Mouse (Mus musculus): ENCODE measurements around the gene Cpsf2. TPM values are rescaled to one million over a fixed set of nuclear protein-coding genes. Genes with fewer than 3 reads are reported as not detected.

Cpsf2 gene
- total RNA-seq (2012; rRNA removed) (32.7 and 38.1 TPM in 2 replicates), total RNA-seq (2014; rRNA removed) (42.0 and 45.5 TPM in 2 replicates), polyA plus RNA-seq (2012; ENCODE audit: insufficient read length, low read depth) (34.6 and 36.1 TPM in 2 replicates)

DNA sequence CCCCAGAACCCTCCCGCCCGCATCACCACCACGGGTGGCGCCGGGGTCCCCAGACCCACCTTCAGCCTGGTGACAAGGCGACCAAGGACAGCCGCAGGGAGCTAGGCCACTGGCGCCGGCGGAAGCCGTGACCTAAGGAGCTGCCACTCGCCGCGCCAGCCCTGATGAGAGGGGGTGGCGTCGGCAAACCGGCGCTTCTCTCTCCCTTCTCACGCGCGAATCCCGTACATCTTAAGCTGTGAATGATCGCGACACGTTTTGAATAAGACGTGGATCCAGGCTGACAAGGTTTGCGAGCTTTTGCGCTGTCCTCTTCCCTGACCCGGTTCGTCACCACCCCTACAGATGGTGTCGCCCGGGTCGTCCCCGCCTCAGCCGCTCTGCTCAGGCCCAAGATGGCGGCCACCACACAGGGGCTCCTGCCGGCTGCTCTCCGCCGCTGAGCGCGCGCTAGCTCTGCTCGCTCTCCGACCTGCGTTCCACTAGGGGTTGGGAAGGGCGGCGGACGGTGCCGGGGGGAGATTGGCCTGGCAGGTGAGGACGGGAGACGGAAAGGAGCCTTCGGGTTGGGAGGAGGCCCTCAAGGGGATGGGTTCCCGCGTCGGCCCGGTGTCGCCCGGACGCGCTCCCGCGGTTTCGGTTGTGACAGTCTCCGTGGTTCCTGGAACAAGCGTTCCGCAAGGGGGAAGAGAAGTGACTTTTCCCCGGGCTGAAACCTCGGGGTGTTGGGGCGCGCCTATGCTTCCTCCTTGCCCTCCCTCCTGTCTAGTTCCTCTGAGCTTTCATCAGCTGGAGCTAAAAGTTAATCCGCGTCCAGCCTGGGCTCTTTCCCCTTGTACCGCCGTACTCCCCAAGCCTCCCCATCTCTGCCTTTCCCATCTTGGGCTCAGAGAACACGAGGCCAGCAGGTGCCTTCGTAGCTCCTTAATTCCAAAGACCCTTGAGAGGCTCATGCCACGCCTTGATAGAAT lies at the start of gene Cpsf2:
Gene Cpsf2, plus strand, starts transcription at position 388 of the 971 bp plus-strand sequence.
- H3K9me3 ChIP-seq (replicated peaks; ENCODE audit: low read length), result no peaks in the 10 kb centered on the region
- no peaks in the 10 kb centered on the region for H3K27me3 ChIP-seq (replicated peaks)
- peak within 1 kb of the TSS; percentile 91 for H3K4me2 ChIP-seq (ENCODE audit: insufficient read depth, low read depth, poor library complexity, severe bottlenecking)
- peak within 1 kb of the TSS; percentile 90 for H3K9ac ChIP-seq (ENCODE audit: insufficient read depth, low read depth)
- in situ Hi-C loops (cut with MboI; ENCODE audit: low pct_ligation_motif_present, low pct_unique_long_range_greater_than_20kb, low sequenced_read_pairs), result no loop called here
- dilution Hi-C loops (cut with MboI; ENCODE audit: extremely low pct_ligation_motif_present, extremely low pct_unique_long_range_greater_than_20kb, low sequenced_read_pairs), result no loop called here
- H3K79me2 ChIP-seq (replicated peaks; ENCODE audit: control insufficient read depth, extremely low read depth, insufficient read depth, poor library complexity, severe bottlenecking), result peaks cover 69% of the 10 kb centered on the region
- peaks cover 10 to 65% of the 10 kb centered on the region in 2 experiments; a peak in 3 of 4 replicates for H3K4me1 ChIP-seq (ENCODE audit: control insufficient read depth in 1 of 2, insufficient read depth in 2 of 2)
- TF ChIP-seq E2F4 (IDR thresholded peaks at IDR 0.05; ENCODE audit: insufficient replicate concordance, low read depth, low read length), result no peak
- TF ChIP-seq JUN (IDR thresholded peaks at IDR 0.05; ENCODE audit: insufficient read depth, low read depth, low read length), result no peak
- peak; percentile 91 for TF ChIP-seq IRF4 (IDR thresholded peaks at IDR 0.05; ENCODE audit: low read depth, low read length)
- peak; percentile 54; the same call in 1 of the 2 replicates for TF ChIP-seq ELF1 (IDR thresholded peaks at IDR 0.05; ENCODE audit: low read depth, low read length)
- TF ChIP-seq MYC (IDR thresholded peaks at IDR 0.05; ENCODE audit: low read depth, low read length), result no peak
- peak; percentile 42; the same call in 1 of the 2 replicates for TF ChIP-seq MAZ (IDR thresholded peaks at IDR 0.05; ENCODE audit: low read depth, low read length)
- TF ChIP-seq ZMIZ1 (IDR thresholded peaks at IDR 0.05; ENCODE audit: low read depth, low read length), result peak; percentile 79; the same call in 1 of the 2 replicates
- peak; percentile 91 for TF ChIP-seq UBTF (IDR thresholded peaks at IDR 0.05; ENCODE audit: low read depth, low read length)
- TF ChIP-seq MAX (IDR thresholded peaks at IDR 0.05; ENCODE audit: low read length), result no peak
- TF ChIP-seq ETS1 (conservative IDR thresholded peaks at IDR 0.05; ENCODE audit: low read depth, low read length), result no peak
- TF ChIP-seq BHLHE40 (IDR thresholded peaks at IDR 0.05; ENCODE audit: low read depth, low read length), result no peak
- TF ChIP-seq NRF1 (IDR thresholded peaks at IDR 0.05; ENCODE audit: low read depth, low read length), result peak; percentile 43
- TF ChIP-seq HCFC1 (IDR thresholded peaks at IDR 0.05; ENCODE audit: low read depth, low read length), result peak; percentile 81
- TF ChIP-seq KAT2A (IDR thresholded peaks at IDR 0.05; ENCODE audit: insufficient replicate concordance, low read length), result peak; percentile 64; the same call in 1 of the 2 replicates
- TF ChIP-seq CHD1 (IDR thresholded peaks at IDR 0.05; ENCODE audit: low read depth, low read length), result peak; percentile 99
- no peak for TF ChIP-seq ZKSCAN1 (IDR thresholded peaks at IDR 0.05; ENCODE audit: borderline replicate concordance, low read depth, low read length)
- TF ChIP-seq SMC3 (IDR thresholded peaks at IDR 0.05; ENCODE audit: low read depth, low read length), result no peak
- TF ChIP-seq POLR2A (IDR thresholded peaks at IDR 0.05; ENCODE audit: low read depth, low read length), result peak; percentile 90
- no peak for TF ChIP-seq USF2 (conservative IDR thresholded peaks at IDR 0.05; ENCODE audit: low read depth, low read length)
- TF ChIP-seq MXI1 (IDR thresholded peaks at IDR 0.05; ENCODE audit: low read depth, low read length), result 0 out of 2 replicates have a peak, but pooled peaks have one; percentile 61
- no peak for TF ChIP-seq PAX5 (IDR thresholded peaks at IDR 0.05; ENCODE audit: low read length)
- TF ChIP-seq RAD21 (IDR thresholded peaks at IDR 0.05; ENCODE audit: low read depth, low read length), result no peak
- peak; percentile 88; the same call in 1 of the 2 replicates for TF ChIP-seq TBP (conservative IDR thresholded peaks at IDR 0.05; ENCODE audit: low read depth, low read length)
- TF ChIP-seq ZNF384 (IDR thresholded peaks at IDR 0.05; ENCODE audit: low read depth, low read length), result no peak
- no peak for TF ChIP-seq ZC3H11A (IDR thresholded peaks at IDR 0.05; ENCODE audit: low read depth, low read length)
- TF ChIP-seq RCOR1 (conservative IDR thresholded peaks at IDR 0.05; ENCODE audit: low read depth, low read length), result 0 out of 2 replicates have a peak, but pooled peaks have one; percentile 32
- peak; percentile 85 for TF ChIP-seq NELFE (IDR thresholded peaks at IDR 0.05; ENCODE audit: low read depth, low read length)
- TF ChIP-seq TCF12 (IDR thresholded peaks at IDR 0.05; ENCODE audit: low read depth, low read length), result peak; percentile 90
- TF ChIP-seq CHD2 (IDR thresholded peaks at IDR 0.05; ENCODE audit: low read length), result peak; percentile 31; the same call in 1 of the 2 replicates
- TF ChIP-seq CTCF (conservative IDR thresholded peaks at IDR 0.05 in 1 of 2, IDR thresholded peaks at IDR 0.05 in 1 of 2; ENCODE audit: low read depth in 2 of 2, low read length in 2 of 2), result no peak
- no peak for TF ChIP-seq POLR2AphosphoS2 (IDR thresholded peaks at IDR 0.05; ENCODE audit: low read depth, low read length)
- TF ChIP-seq MEF2A (IDR thresholded peaks at IDR 0.05; ENCODE audit: borderline replicate concordance, low read depth, low read length), result peak; percentile 37; the same call in 1 of the 2 replicates
- TF ChIP-seq SIN3A (IDR thresholded peaks at IDR 0.05; ENCODE audit: low read length), result peak; percentile 88
- DNase-seq (ENCODE audit: extremely low read depth), result peak; percentile 69
- H3K27ac ChIP-seq (ENCODE audit: insufficient read depth, low read depth), result peak within 1 kb of the TSS; percentile 89
- H3K36me3 ChIP-seq (replicated peaks in 1 of 2; ENCODE audit: control insufficient read depth in 1 of 2, insufficient read depth in 1 of 2, low read length in 1 of 2), result peaks cover 6 to 27% of the 10 kb centered on the region in 2 experiments
- peak within 1 kb of the TSS; percentile 81 to 91 (median 91) for H3K4me3 ChIP-seq (replicated peaks in 1 of 3; ENCODE audit: low read depth in 2 of 3, low read length in 2 of 3, poor library complexity in 1 of 3)
